Mouse (Mus musculus) cerebral cortex, adult 2 months (tissue): Measurements from ENCODE around the gene Dcdc2b.

Source experiments
- WGBS: fragments of 180-500 bp; shearing (Covaris S2); methylation state at CpG from one replicate; pipeline ENCODE4 v1.1.7; 2018; 5-methylcytosine and 5-hydroxymethylcytosine counted together

The Dcdc2b gene

DNA sequence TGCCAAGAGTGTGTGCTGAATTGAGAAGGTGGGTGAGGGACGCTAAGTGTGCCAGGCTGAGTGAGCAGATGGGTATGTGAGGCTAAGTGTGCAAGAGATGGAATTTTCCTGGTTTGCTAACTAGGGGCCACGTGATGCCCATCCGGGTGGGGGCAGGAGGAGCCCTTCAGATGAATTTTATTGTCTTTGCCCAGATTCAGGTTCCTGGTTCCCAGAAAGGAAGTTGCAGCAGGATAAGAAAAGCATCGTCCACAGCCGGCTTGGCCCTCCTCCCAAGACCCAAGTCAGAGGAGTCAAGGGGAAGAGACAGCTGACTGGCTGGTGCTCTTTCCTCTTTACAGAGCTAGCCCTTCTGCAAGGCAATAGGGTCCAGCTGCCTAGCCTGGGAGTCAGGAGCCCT is 35.6 kb downstream of the Dcdc2b start, which contains the start of gene Fam167b:
Fam167b (minus strand) TSS at position 84 of the 400 bp plus-strand sequence.
- 66% methylated on average over 5 of the region's 5 CpGs for WGBS

DNA sequence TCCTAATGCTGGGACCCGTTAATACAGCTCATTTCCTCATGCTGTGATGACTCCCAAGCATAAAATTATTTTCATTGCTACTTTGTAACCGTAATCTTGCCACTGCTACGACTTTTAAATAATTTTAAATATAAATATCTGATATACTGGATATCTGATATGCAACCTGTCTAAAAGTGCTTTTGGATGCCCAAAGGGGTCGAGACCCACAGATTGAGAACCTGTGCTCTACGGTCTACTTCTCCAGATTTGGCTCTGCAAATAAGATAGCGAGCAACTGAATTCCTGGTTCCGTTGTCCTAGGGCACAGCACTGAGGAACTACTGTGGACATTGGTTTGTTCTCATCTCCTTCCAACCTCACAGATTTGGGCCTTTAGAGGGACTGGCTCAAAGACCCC is 36.4 kb downstream of the Dcdc2b start:
- WGBS, result 86% methylated on average over 7 of the region's 7 CpGs

DNA sequence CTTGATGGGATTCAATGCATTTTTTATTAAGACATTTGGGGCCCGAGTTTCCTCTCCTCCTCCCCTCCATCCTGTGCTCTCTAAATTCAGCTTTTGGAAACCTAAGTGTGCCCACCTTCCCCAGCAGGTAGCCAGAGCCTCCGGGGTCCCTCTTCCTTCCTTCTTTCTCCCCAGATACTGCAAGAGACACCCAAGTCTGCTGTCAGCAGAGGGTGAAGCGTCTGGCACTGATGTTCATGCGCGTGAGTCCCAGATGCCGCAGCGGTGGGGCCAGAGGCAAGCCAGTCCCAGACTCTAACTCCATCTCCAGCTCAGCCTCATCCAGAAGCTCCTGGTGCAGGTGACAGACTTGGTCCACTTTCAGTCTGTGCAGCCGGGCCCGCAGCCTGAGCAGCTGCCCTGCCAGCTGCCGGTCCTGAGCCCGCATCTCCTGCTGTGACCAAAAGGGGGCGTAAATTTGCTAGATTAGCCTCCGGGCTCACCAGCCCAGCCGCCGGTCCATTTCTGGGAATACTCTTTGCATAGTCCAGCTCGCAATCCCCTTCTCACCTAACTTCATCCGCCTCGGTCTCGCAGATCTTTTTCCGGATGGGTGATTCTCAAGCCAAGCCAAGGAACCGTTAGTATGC is 37.1 kb downstream of the Dcdc2b start:
- 36% methylated on average over 21 of the region's 21 CpGs for WGBS

DNA sequence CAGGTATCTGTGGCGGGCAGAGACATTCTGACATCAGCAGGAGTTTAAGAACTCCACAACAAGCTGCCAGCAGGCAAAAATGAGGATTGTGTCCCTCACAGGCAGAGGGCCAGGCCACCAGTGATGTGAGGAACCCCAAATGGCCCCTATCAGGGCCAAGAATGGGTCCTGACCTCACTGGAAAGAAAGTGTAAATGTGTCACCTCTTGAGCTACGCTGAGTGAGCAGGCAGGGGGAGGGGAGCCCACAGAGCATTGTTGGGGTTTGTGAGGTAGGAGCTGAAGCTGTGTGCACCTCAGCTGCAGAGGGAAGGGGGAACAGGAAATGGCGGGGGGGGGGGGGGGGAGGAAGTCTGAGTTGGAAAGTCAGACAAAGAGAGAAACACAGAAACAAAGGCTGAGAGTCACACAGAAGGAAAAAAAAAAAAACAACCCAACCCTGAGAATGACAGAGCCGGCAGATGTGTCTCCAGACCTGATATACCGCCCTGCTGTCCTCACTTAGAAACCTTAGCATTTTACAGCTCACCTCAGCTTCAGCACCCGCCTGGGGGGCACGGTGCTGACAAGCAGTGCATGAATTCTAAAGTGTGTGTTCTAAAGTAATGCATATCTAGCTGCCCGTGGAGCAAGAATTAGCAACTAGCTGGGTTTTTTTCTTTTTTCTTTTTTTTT is 38.7 kb downstream of the Dcdc2b start:
- WGBS, result 63% methylated on average over 7 of the region's 8 CpGs

DNA sequence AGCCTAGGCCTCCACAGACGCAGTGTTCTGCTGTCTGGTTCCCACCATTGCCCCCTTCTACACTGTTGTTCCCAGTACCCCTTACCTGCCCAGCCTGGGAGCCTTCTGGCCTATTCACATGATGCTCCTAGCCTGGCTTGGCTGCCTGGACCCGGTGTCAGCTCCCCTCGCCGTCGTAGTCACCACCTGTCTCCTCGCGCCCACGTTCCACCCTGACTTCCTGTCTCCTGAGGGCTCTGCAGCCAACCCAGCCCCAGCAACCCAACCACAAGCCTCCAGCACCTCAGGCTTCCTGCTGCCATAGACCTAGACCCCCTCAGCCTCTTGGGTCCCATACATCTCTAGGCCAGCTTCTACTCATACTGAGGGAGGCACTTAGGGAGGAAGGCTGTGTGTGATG is 40.6 kb downstream of the Dcdc2b start, which contains the start of gene Lck:
Lck (minus strand) TSS at position 212 of the 400 bp plus-strand sequence.
- WGBS, result 92% methylated on average over 8 of the region's 8 CpGs

DNA sequence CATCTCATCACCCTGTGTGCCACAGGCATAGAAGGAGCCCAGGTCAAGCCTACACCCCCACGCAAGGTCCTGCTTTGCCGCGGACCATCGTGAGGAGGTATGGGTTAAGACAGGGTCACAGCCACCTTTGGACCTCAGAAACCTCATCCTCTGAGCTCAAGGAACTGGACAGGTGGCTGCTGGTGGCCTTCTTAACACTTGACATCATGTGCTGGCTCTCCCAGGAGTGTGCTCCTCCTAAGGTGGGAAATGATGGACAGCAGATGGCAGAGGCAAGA is 41.0 kb downstream of the Dcdc2b start:
- WGBS, result 97% methylated on average over 4 of the region's 4 CpGs

DNA sequence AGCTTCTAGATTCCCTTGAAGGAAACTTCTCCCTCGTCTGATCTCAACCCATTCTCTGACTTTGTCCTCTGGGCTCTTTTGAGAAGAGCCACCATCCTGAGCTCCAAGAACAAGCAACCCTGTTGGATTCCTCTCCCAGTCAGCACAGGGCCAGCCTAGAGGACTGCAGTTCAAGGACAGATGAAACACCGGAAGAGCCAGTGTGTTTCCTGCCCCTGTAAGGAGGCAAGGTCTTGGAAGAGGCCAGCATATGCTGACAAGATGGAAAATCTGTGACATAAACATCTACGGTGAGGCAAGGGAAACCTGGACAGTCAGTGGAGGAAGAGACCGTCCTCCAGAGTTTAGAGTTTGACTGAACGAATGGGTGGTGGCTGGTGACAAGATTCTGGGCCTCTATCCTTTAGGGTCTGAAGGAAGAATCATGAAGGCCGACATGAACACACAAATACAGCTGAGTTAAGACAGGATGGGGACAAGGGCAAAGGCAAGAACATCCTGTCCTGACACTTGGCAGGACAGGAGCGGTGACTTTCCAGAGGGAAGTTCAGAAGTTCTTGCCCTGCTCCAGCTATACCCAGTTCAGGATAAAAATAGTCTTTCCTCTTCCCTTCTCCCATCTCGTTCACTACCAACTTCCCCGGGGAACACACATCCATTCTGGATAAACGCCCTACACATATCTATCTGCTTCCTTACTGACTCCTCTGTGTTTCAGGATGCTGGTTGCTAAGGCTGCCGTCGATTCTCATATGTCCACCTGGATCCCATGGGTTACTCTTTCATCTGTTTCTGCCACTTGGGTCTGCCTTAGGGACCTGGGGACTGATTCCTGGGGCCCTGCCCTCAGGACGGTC is 41.6 kb downstream of the Dcdc2b start:
- WGBS, result 72% methylated on average over 13 of the region's 13 CpGs

DNA sequence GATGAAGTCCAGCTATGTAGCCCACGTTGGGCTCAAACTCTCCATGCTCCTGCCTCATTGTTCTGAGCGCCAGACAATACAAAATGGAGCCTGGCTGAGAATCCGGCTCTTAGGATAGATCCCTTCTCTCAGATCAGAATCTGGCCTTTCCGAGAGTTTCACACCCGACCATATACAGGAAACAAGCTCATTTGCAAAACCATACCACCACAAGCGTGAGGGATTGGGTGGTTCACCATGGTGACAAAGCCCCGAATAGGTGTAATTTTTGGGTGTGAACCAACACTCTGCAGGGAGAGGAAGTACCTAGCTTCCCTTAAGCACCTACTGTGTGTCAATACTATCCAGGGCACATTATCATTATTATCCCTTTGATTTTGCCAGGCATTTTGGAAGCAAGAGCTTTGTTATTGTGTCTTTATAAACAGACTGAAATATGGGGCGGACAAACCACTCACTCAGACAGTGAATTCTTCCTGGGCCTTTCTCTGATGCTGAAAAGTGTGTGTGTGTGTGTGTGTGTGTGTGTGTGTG is 42.4 kb downstream of the Dcdc2b start:
- 87% methylated on average over 8 of the region's 8 CpGs for WGBS

DNA sequence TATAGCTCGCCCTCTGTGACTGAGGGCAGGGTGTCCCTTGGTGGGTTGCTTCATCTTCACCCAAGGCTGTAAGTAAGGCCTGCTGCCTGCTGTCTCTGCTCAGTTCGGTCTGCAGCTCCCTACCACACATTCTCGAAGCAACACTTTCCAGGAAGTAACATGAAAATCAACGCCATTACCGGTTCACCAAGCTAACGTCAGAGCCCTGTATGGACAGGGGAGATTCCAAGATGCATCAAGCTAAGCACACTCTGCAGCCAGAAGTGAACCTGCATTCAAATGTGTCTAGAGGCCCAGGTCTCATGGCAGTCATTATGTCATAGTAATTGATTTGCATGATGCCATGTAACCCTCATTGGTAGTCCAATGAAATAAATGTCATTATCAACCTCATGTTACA is 44.0 kb downstream of the Dcdc2b start:
- WGBS, result 87% methylated on average over 6 of the region's 6 CpGs

DNA sequence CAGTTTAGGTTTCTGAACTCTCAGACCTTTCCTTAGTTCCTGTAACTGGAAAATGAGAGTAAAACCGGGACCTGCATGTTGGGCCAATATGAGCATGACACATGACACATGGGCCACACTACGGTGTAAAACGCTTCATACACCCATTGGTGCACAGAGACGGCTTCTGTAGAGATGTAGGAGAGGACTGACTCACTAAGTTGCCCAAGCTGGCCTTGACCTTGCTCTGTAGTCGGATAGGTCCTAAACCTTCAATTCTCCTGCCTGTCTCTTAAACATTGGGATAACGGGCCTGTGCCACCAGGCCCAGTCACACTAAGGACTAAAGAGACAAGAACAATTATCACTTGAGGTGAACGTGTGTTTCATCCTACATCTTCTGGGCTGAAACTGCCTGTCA is 45.7 kb downstream of the Dcdc2b start:
- WGBS, result 92% methylated on average over 7 of the region's 7 CpGs

DNA sequence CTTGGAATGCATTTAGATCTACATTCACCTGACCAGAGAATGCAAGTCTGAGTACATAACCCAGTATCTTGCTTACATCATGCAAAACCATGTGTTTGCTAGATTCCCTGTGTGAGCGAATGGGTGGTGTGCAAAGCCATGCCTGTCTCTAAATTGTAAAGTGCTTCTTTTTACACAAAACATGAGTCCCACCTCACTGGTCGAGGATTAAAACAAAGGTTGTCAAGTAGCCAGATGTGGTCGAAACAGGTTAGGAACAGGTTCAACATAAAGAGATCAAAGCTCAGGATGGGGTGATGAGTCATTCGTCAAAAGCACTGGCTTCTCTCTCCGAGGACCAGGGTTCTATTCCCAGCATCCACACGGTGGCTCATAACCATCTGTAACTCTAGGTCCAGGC is 48.9 kb downstream of the Dcdc2b start:
- 88% methylated on average over 6 of the region's 6 CpGs for WGBS

DNA sequence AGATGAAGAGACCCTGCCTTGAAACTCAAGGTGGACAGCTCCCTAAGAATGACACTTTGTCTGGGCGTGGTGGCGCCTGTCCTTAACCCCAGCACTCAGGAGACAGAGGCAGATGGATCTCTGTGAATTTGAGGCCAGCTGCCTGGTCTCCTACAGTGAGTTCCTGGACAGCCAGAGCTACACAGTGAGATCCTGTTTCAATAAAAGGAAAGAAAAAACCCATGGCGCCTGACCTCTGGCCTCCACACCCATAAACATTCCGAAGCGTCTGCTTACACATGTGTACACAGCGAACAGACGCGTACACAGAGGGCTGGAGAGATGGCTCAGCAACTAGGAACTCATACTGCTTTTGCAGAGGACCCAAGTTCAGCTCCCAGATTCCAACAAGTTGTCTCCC is 50.3 kb downstream of the Dcdc2b start:
- WGBS, result 84% methylated on average over 8 of the region's 8 CpGs

DNA sequence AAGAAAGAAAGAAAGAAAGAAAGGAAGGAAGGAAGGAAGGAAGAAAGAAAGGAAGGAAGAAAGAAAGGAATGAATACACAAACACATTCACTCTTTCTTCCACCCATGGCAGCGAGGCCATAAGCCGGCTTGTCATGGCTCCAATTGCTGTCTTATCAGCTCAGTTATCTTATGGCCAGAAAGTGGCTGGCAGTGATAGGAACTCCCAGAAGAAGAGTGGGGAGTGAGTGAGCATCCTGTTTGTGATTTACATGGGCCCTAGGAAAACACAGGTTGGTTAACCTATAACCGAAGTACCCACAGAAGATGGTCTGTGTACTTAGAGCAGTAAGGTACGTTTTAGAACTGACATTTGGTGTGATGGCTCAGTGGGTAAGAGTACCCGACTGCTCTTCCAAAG is 52.9 kb downstream of the Dcdc2b start:
- 91% methylated on average over 5 of the region's 5 CpGs for WGBS
